Mouse (Mus musculus): ENCODE data around the gene Arhgap45.

DNA sequence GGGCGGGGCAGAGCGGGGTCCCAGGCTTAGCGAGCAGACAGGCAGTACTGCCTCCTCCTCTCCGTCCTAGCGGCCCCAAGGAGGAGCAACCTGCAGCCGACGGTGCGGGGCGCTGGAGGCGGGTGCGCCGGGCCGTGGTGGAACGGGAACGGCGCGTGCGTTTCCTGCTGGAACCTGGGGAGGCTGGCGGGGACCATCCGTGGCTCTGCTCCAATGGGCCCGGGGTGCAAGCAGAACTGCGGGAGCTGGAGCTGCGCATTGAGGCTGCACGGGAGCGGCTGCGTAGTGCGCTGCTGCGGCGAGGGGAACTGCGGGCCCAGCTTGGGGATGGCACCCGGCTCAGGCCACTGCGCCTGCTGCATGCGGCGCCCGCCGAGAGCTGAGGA lies 39.7 kb upstream of the Arhgap45 start:
- TF ChIP-seq CTCF (IDR thresholded peaks at IDR 0.05; ENCODE audit: low read depth) (no peak), EP300 (IDR thresholded peaks at IDR 0.05; ENCODE audit: low read depth) (no peak)

Data from liver, embryonic 14.5 days (tissue).